Mouse (Mus musculus) hindbrain, embryonic 15.5 days (tissue): ENCODE data around the gene Chp1. TPM values are rescaled to one million over a fixed set of nuclear protein-coding genes. Genes with fewer than 3 reads are reported as not detected.
A peak's percentile ranks its signal among the peaks of the same experiment; 100 is the strongest.

Experiments used
- ATAC-seq: fragments of 200-750 bp; cut with Nextera tagmentation; 2 replicates; pipeline ENCODE4 v1.8.0; 2017; ENCODE audit warnings: low read depth, moderate number of reproducible peaks, moderate TSS enrichment; ENCODE audit not compliant: low FRiP score
- H3K27ac ChIP-seq: fragments of 300-500 bp; sonication (generic); replicated peaks from 2 replicates; pipeline ENCODE4 v1.5.1; 2015; ENCODE audit warnings: mild to moderate bottlenecking, inconsistent platforms
- H3K27me3 ChIP-seq: fragments of 300-500 bp; sonication (generic); 2 replicates; pipeline ENCODE4 v1.6.1; 2015; ENCODE audit warnings: control low read depth, inconsistent platforms
- H3K36me3 ChIP-seq: fragments of 300-500 bp; sonication (generic); 2 replicates; pipeline ENCODE4 v1.6.1; 2015; ENCODE audit warnings: control low read depth, inconsistent platforms
- H3K4me1 ChIP-seq: fragments of 300-500 bp; sonication (generic); replicated peaks from 2 replicates; pipeline ENCODE4 v1.6.1; 2015; ENCODE audit warnings: control low read depth, inconsistent platforms
- H3K4me2 ChIP-seq: fragments of 300-500 bp; sonication (generic); 2 replicates; pipeline ENCODE4 v1.6.1; 2015; ENCODE audit warnings: moderate library complexity, mild to moderate bottlenecking, inconsistent platforms
- H3K4me3 ChIP-seq: fragments of 300-500 bp; sonication (generic); 2 replicates; pipeline ENCODE4 v1.5.1; 2015; ENCODE audit warnings: mild to moderate bottlenecking, inconsistent platforms
- H3K9ac ChIP-seq: fragments of 300-500 bp; sonication (generic); 2 replicates; pipeline ENCODE4 v1.6.1; 2015; ENCODE audit warnings: inconsistent platforms
- H3K9me3 ChIP-seq: fragments of 300-500 bp; sonication (generic); 2 replicates; pipeline ENCODE4 v1.6.1; 2016; ENCODE audit warnings: control low read depth, inconsistent platforms
- WGBS: fragments of 180-500 bp; shearing (Covaris S2); methylation state at CpG from one replicate; pipeline ENCODE4 v1.1.7; 2015; 5-methylcytosine and 5-hydroxymethylcytosine counted together
- polyA plus RNA-seq: library from polyadenylated mRNA; unstranded; fragments of >200 nt; fragmentation: Nextera tagmentation; extraction: Ambion mirVana; gene quantifications from 2 replicates; pipeline ENCODE4 v1.2.1, GENCODE M21; 2015

Chp1 gene
- polyA plus RNA-seq, 1 experiment from 2014 or later = 54.9 TPM

DNA sequence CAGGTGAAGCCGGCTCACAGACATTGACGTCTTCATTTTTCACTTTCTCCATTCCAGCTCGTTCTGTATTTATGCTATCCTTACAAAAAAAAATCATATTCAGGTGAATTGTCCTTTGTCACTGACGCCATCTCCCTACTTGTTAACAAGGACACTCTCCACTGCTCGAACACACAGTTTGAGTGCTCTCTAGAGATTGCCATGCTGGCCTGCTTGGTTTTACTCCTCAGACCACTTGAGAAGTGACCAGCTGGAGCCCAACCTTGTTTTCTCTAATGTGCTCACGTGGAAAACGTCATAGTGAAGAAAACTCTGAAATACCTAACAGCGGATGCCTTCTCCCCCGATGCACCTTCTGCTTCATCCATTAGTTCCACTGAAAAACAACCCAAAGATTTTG lies 8.7 kb upstream of the Chp1 start:
- no peaks in the 10 kb centered on the region for H3K27me3 ChIP-seq
- no peak overlapping the region for H3K4me2 ChIP-seq
- H3K9ac ChIP-seq = no peak overlapping the region
- no peak for ATAC-seq
- no peaks in the 10 kb centered on the region for H3K9me3 ChIP-seq
- 88% methylated on average over 9 of the region's 9 CpGs for WGBS
- H3K4me3 ChIP-seq = no peak overlapping the region
- H3K36me3 ChIP-seq = no peaks in the 10 kb centered on the region
- H3K4me1 ChIP-seq = no peaks in the 10 kb centered on the region
- no peak overlapping the region for H3K27ac ChIP-seq

GRCm38 (mm10) chr2:119542106-119542505 lies 5.4 kb upstream of the Chp1 start:
- WGBS = 27% methylated on average over 1 of the region's 1 CpGs
- H3K27me3 ChIP-seq = no peaks in the 10 kb centered on the region

DNA sequence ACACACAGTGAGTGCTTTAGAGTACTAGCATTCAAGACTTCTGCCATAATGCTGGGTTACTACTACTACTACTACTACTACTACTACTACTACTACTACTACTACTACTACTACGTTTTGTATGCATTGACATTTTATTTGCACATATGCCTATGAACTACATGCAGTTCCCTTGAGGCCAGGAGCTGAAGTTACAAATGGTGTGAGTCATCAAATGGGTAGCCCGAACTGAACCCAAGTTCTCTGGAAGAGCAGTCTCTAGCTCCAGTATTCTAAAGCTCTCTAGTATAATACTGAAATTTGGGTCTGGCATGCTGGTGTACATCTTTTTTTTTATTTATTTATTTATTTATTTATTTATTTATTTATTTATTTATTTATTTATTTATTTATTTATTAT lies 3.8 kb upstream of the Chp1 start:
- Histone ChIP-seq H3K27ac (no peak overlapping the region), H3K9ac (no peak overlapping the region), H3K9me3 (no peaks in the 10 kb centered on the region), H3K4me1 (peaks cover 10% of the 10 kb centered on the region), H3K36me3 (no peaks in the 10 kb centered on the region), H3K4me3 (no peak overlapping the region), H3K4me2 (no peak overlapping the region), H3K27me3 (no peaks in the 10 kb centered on the region)
- no peak for ATAC-seq
- 86% methylated on average over 2 of the region's 2 CpGs for WGBS

More at GRCm38 (mm10) chr2:119542106-119542505, 5.4 kb upstream of the Chp1 start:
- Histone ChIP-seq H3K4me1 (0 out of 2 replicates have a peak, but pooled peaks cover 4% of the 10 kb centered on the region), H3K9ac (no peak overlapping the region), H3K9me3 (no peaks in the 10 kb centered on the region), H3K36me3 (no peaks in the 10 kb centered on the region), H3K4me3 (no peak overlapping the region), H3K27ac (no peak overlapping the region), H3K4me2 (no peak overlapping the region)
- no peak for ATAC-seq

DNA sequence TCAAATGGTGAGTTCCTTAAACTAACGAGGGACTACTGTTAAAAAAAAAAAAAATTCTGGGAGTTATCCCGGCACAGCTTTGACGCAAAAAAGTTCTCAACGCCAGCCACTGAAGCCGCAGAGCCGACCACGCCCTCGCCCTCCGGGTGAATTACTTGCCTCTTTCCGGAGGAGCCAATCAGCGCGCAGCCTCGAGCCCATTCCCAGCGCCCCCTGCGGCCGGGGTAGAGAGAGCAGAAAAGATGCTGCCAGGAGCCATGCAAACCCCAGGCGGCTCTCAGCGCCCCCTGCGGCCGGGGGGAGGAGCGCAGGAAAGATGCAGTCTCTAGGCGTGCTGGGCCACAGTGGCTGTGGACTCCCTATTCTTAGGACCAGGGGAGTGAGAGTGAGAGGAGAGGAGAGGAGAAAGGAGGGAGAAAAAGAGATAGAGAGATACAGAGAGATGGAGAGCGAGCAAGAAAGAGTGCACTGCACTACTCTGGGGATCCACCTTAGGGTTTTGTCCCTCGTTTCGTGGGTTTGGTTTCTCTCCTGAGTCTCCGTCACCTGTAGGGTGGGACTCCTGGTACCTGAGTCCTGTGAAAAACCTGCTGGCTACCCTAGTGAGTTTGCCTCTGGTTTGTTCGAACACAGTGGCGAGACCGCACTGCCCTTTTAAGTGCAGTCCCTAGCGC lies 512 bp upstream of the Chp1 start:
- Histone ChIP-seq H3K4me3 (peak overlapping the region; percentile 87), H3K4me2 (peak overlapping the region; percentile 62), H3K9me3 (no peaks in the 10 kb centered on the region), H3K27me3 (no peaks in the 10 kb centered on the region), H3K4me1 (peaks cover 23% of the 10 kb centered on the region), H3K27ac (peak overlapping the region; percentile 71), H3K36me3 (no peaks in the 10 kb centered on the region), H3K9ac (peak overlapping the region; percentile 40; the same call in 1 of the 2 replicates)
- WGBS = under 1% methylated on average over 30 of the region's 30 CpGs
- no peak for ATAC-seq

- H3K4me2 ChIP-seq = peak overlapping the region; percentile 62
- no peaks in the 10 kb centered on the region for H3K36me3 ChIP-seq
- peak overlapping the region; percentile 83; the same call in 1 of the 2 replicates for H3K27ac ChIP-seq
- no peak for ATAC-seq
- peak overlapping the region; percentile 72 for H3K9ac ChIP-seq
- H3K9me3 ChIP-seq = no peaks in the 10 kb centered on the region
- H3K4me1 ChIP-seq = peaks cover 23% of the 10 kb centered on the region
- WGBS = 13% methylated on average over 3 of the region's 3 CpGs
- H3K27me3 ChIP-seq = no peaks in the 10 kb centered on the region
- H3K4me3 ChIP-seq = peak overlapping the region; percentile 87
Measured at GRCm38 (mm10) chr2:119548371-119548660, 819 bp downstream of the Chp1 start.

- H3K36me3 ChIP-seq = no peaks in the 10 kb centered on the region
- no peak for ATAC-seq
- H3K27ac ChIP-seq = no peak overlapping the region
Measured at GRCm38 (mm10) chr2:119548691-119549090, 1.2 kb downstream of the Chp1 start.

GRCm38 (mm10) chr2:119549678-119550077 lies 2.2 kb downstream of the Chp1 start:
- no peak for ATAC-seq
- Histone ChIP-seq H3K4me1 (peaks cover 23% of the 10 kb centered on the region), H3K27ac (no peak overlapping the region), H3K4me2 (no peak overlapping the region), H3K27me3 (no peaks in the 10 kb centered on the region), H3K9me3 (no peaks in the 10 kb centered on the region), H3K36me3 (no peaks in the 10 kb centered on the region), H3K9ac (no peak overlapping the region), H3K4me3 (no peak overlapping the region)
- 89% methylated on average over 2 of the region's 2 CpGs for WGBS

More at GRCm38 (mm10) chr2:119548691-119549090, 1.2 kb downstream of the Chp1 start:
- no peaks in the 10 kb centered on the region for H3K27me3 ChIP-seq
- H3K9me3 ChIP-seq = no peaks in the 10 kb centered on the region
- WGBS = 72% methylated on average over 5 of the region's 5 CpGs
- peaks cover 23% of the 10 kb centered on the region for H3K4me1 ChIP-seq
- peak overlapping the region; percentile 62 for H3K4me2 ChIP-seq
- peak overlapping the region; percentile 87 for H3K4me3 ChIP-seq
- H3K9ac ChIP-seq = peak overlapping the region; percentile 72

DNA sequence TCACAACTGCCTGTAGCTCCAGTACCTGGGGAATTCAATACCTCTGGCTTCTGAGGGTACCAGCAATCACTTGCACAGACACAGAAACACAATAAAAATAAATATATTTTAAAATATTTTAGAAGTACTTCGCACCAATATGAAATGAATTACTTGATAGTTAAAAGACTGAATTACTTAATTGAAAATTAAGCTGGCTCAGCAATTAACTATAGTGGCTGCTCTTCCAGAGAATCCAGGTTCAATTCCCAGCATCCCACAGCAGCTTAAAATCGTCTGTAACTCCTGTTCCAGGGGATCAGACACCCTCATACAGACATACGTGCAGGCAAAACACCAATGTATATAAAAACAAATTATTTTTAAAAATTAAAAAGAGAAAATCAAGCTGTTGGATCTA lies 10.5 kb downstream of the Chp1 start:
- H3K27me3 ChIP-seq = no peaks in the 10 kb centered on the region
- no peak overlapping the region for H3K4me3 ChIP-seq
- no peak for ATAC-seq
- no peaks in the 10 kb centered on the region for H3K4me1 ChIP-seq
- no peak overlapping the region for H3K27ac ChIP-seq
- peaks cover 9% of the 10 kb centered on the region; the same call in 1 of the 2 replicates for H3K36me3 ChIP-seq
- no peak overlapping the region for H3K9ac ChIP-seq
- H3K4me2 ChIP-seq = no peak overlapping the region
- no peaks in the 10 kb centered on the region for H3K9me3 ChIP-seq
- 84% methylated on average over 3 of the region's 3 CpGs for WGBS

DNA sequence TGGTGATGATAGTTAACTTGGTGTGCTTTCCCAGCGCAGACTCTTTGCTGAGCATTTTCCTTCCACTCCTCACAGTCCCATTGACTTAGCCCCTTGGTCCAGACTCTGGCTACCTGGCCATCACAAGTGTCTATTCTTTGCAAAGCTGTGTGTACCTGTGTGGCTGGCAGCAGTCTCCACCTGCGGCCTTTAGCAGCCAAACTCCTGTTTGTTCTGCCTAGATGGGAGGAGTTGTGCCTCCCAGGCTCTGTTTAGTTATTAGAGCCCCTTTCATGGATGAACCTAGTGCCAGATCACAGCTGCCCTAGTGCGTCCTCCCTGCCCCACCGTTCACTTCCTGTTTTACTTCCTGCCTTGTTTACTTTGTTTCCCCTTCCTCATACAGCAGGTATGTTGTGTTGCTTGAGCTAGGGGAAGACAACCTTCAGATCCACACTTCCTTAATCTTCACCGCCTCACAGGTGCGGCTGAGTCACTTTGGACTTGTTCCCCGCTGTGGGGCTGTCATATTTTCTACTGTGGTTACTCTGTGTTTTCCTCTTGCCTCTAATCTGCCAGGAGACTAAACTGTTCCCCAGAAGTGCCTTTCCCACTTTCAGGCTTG lies 11.3 kb downstream of the Chp1 start:
- no peak overlapping the region for H3K27ac ChIP-seq
- no peaks in the 10 kb centered on the region for H3K9me3 ChIP-seq
- no peak overlapping the region for H3K4me3 ChIP-seq
- H3K36me3 ChIP-seq = peaks cover 15% of the 10 kb centered on the region; the same call in 1 of the 2 replicates
- no peak overlapping the region for H3K9ac ChIP-seq
- no peaks in the 10 kb centered on the region for H3K27me3 ChIP-seq
- ATAC-seq = no peak
- no peaks in the 10 kb centered on the region for H3K4me1 ChIP-seq
- 85% methylated on average over 7 of the region's 7 CpGs for WGBS
- H3K4me2 ChIP-seq = no peak overlapping the region

DNA sequence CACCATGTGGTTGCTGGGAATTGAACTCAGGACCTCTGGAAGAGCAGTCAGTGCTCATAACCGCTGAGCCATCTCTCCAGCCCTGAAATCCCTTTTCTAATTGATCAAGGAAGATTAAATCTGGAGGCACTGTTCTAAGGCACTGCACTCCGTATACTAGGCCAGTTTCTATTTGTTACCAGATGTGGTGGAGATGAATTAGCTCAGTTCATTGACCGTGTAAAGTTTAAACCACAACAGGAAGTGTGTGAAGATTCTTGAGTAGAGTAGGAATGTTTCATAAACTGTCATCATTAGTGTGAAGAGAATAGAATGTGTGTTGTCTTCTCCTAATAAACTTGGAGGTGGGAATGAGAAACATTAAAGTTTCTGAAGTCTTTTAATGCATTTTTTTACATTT lies 14.3 kb downstream of the Chp1 start:
- H3K9ac ChIP-seq = no peak overlapping the region
- 92% methylated on average over 3 of the region's 3 CpGs for WGBS
- H3K4me2 ChIP-seq = no peak overlapping the region
- no peaks in the 10 kb centered on the region for H3K27me3 ChIP-seq
- H3K4me1 ChIP-seq = no peaks in the 10 kb centered on the region
- H3K9me3 ChIP-seq = no peaks in the 10 kb centered on the region
- peaks cover 24% of the 10 kb centered on the region; the same call in 1 of the 2 replicates for H3K36me3 ChIP-seq
- H3K27ac ChIP-seq = no peak overlapping the region
- H3K4me3 ChIP-seq = no peak overlapping the region
- ATAC-seq = no peak

DNA sequence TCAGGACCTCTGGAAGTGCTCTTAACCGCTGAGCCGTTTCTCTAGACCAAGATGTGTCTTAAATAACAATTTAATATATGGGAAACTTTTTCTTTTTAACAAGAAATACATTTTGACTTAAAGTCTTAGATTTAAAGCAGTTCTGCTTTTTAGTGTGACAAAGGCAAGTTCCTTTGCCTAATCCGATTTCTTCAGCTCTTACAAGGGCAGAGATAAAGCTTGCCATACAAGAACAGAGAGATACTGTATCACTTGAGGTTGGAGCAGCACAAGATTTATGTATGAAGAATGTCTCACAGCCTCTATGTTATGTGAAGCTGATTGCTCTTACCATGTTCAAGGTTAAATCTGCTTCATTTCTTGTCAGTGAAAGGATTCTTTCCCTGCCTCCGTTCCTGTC lies 17.8 kb downstream of the Chp1 start:
- Histone ChIP-seq H3K9ac (no peak overlapping the region), H3K4me1 (no peaks in the 10 kb centered on the region), H3K27me3 (no peaks in the 10 kb centered on the region), H3K36me3 (peaks cover 24% of the 10 kb centered on the region), H3K4me2 (no peak overlapping the region), H3K9me3 (no peaks in the 10 kb centered on the region), H3K4me3 (no peak overlapping the region), H3K27ac (no peak overlapping the region)
- 94% methylated on average over 4 of the region's 4 CpGs for WGBS
- no peak for ATAC-seq

GRCm38 (mm10) chr2:119566182-119566855 lies 18.8 kb downstream of the Chp1 start:
- H3K27me3 ChIP-seq = no peaks in the 10 kb centered on the region
- no peak overlapping the region for H3K4me3 ChIP-seq
- H3K4me1 ChIP-seq = no peaks in the 10 kb centered on the region
- no peak overlapping the region for H3K9ac ChIP-seq
- peaks cover 24% of the 10 kb centered on the region for H3K36me3 ChIP-seq
- H3K27ac ChIP-seq = no peak overlapping the region
- no peak for ATAC-seq
- H3K9me3 ChIP-seq = no peaks in the 10 kb centered on the region
- H3K4me2 ChIP-seq = no peak overlapping the region
- WGBS = 89% methylated on average over 7 of the region's 7 CpGs
